Comparison of ENCODE assay signal across 9 mouse cellular contexts in the genomic region with DNA sequence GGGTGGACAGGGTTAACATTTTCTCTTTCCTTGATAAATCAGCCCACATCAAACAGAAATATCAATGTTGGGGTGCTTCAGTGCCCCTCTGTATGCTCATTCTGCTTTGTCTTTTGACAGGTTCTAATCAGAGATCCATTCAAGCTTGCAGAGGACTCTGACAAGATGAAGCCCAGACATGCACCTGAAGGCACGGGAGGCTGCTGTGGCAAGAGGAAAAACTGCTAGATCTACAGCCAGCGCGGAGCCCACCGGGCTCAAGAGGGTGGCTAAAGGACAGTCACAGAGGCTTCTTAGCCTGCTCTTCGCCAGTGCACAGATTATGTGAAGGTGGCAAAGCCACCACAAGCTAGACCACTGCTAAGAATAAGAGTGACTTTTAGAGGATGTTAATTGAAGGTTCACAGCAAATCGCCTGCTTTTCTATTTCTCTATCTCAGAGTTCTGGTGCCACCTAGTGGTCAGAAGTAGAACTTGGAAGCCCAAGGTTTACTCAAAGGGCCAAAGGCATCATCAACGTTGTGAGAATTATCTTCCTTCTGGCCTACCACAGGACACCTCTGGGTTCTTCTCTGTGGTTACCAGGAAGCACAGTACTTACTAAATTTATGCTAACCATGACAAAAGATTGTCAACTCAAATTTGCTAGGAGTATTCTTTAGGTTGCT. TPM values are rescaled to one million over a fixed set of nuclear protein-coding genes. Genes with fewer than 3 reads are reported as not detected.
A peak's percentile ranks its signal among the peaks of the same experiment; 100 is the strongest.
DNase-seq lines count a peak whose midpoint lies in the region; ATAC-seq and TF ChIP-seq lines count a peak whose summit lies in the region.
"Had no signal": no experiment of that assay in that cellular context is flagged by ENCODE, and none has a peak within 500 bp of the region (broad histone marks: within the 10 kb centered on the region; RNA-seq: fewer than 3 reads in every experiment).

No protein-coding gene starts in this region.

- no peak for TF ChIP-seq POLR2A in bone marrow, adult 2 months (IDR thresholded peaks at IDR 0.05; ENCODE audit: borderline replicate concordance, control insufficient read depth, low read depth, low read length)

- no peak overlapping the region for H3K9ac ChIP-seq in forebrain, embryonic 11.5 days (ENCODE audit: low read length)
- H3K9ac ChIP-seq: neural tube, embryonic 13.5 days had no signal

- TF ChIP-seq CTCF in bone marrow, adult 2 months (IDR thresholded peaks at IDR 0.05; ENCODE audit: control insufficient read depth, insufficient read depth, low read length), result peak; percentile 49

- WGBS in bone marrow, adult 2 months, result 55% methylated on average over 7 of the region's 7 CpGs
- 52% methylated on average over 7 of the region's 7 CpGs for WGBS in forebrain, embryonic 11.5 days

- H3K36me3 ChIP-seq in forebrain, embryonic 11.5 days (ENCODE audit: control insufficient read depth, insufficient read depth, low read length), result no peaks in the 10 kb centered on the region
- H3K36me3 ChIP-seq: neural tube, embryonic 13.5 days had no signal

- no peak for ATAC-seq in forebrain, embryonic 11.5 days (replicated peaks; ENCODE audit: low FRiP score)

- H3K4me2 ChIP-seq in forebrain, embryonic 11.5 days (ENCODE audit: low read depth, low read length, severe bottlenecking), result no peak overlapping the region
- H3K4me2 ChIP-seq: neural tube, embryonic 13.5 days had no signal

- no peaks in the 10 kb centered on the region for H3K27me3 ChIP-seq in forebrain, embryonic 11.5 days (ENCODE audit: control insufficient read depth, insufficient read depth, low read length)
- H3K27me3 ChIP-seq: neural tube, embryonic 13.5 days had no signal

- no peak overlapping the region for H3K27ac ChIP-seq in bone marrow, adult 2 months (ENCODE audit: control insufficient read depth, insufficient read depth, low read depth, low read length, poor library complexity)
- H3K27ac ChIP-seq in forebrain, embryonic 11.5 days (ENCODE audit: low read depth, low read length), result no peak overlapping the region
- H3K27ac ChIP-seq: neural tube, embryonic 13.5 days had no signal

- DNase-seq in urinary bladder, postnatal 14 days (ENCODE audit: low spot score), result peak; percentile 76
- no peak for DNase-seq in urinary bladder, adult 2 months (ENCODE audit: low spot score)
- DNase-seq in forebrain, embryonic 11.5 days (ENCODE audit: low spot score), result peak; percentile 57
- DNase-seq in induced T-regulatory cell, adult 2 months (ENCODE audit: low read depth), result peak; percentile 88
- peak; percentile 59 for DNase-seq in left cerebral cortex, postnatal 4 days
- DNase-seq in retina, adult 2 months (ENCODE audit: low read depth, low spot score), result peak; percentile 51
- DNase-seq in urinary bladder, postnatal 4 days (ENCODE audit: low spot score in 2 of 2), result peak; percentile 31 to 70

- H3K4me3 ChIP-seq in bone marrow, adult 2 months (replicated peaks; ENCODE audit: control insufficient read depth, low read depth, low read length), result no peak overlapping the region
- no peak overlapping the region for H3K4me3 ChIP-seq in forebrain, embryonic 11.5 days (ENCODE audit: low read depth, low read length)
- H3K4me3 ChIP-seq: neural tube, embryonic 13.5 days had no signal

- intact Hi-C loops in left cerebral cortex, postnatal 4 days (cut with DNase I), result loop anchor here (2.0 kb wide), 2 partner anchors 70 to 152 kb away; no protein-coding TSS in a partner anchor

- no peaks in the 10 kb centered on the region for H3K9me3 ChIP-seq in forebrain, embryonic 11.5 days (ENCODE audit: control insufficient read depth, low read length)
- H3K9me3 ChIP-seq: neural tube, embryonic 13.5 days had no signal

- H3K4me1 ChIP-seq in bone marrow, adult 2 months (ENCODE audit: control insufficient read depth, insufficient read depth, low read length), result no peaks in the 10 kb centered on the region
- H3K4me1 ChIP-seq in forebrain, embryonic 11.5 days (replicated peaks; ENCODE audit: control insufficient read depth, insufficient read depth, low read length), result no peaks in the 10 kb centered on the region
- H3K4me1 ChIP-seq: neural tube, embryonic 13.5 days had no signal

RNA-seq across cellular contexts. Expression of gene Cnnm2, which starts 20.9 kb away (rescaled TPM):
- polyA plus RNA-seq in urinary bladder, adult 2 months (2012; rRNA removed), result 11.6 and 11.9 TPM in 2 replicates
- polyA plus RNA-seq in bone marrow, adult 2 months (2011; ENCODE audit: insufficient read depth, insufficient read length, low replicate concordance, missing spikeins), result 5.7 and 10.5 TPM in 2 replicates
- polyA plus RNA-seq in forebrain, embryonic 11.5 days (2014; fragmentation: Nextera tagmentation; extraction: Ambion mirVana), result 3.2 and 3.8 TPM in 2 replicates
- 10 to 100 TPM; 17.2 to 18.6 TPM for total RNA-seq in left cerebral cortex, postnatal 4 days (2021)

RNA-seq across cellular contexts. Expression of gene As3mt, which starts 33.2 kb away (rescaled TPM):
- 21.9 and 25.0 TPM in 2 replicates for polyA plus RNA-seq in urinary bladder, adult 2 months (2012; rRNA removed)
- polyA plus RNA-seq in bone marrow, adult 2 months (2011; ENCODE audit: insufficient read depth, insufficient read length, low replicate concordance, missing spikeins), result 3.9 and 8.5 TPM in 2 replicates
- polyA plus RNA-seq in forebrain, embryonic 11.5 days (2014; fragmentation: Nextera tagmentation; extraction: Ambion mirVana), result 19.4 and 24.0 TPM in 2 replicates
- total RNA-seq in left cerebral cortex, postnatal 4 days (2021), result 10 to 100 TPM; 17.1 to 19.9 TPM

RNA-seq across cellular contexts. Expression of gene Borcs7, which starts 50.8 kb away (rescaled TPM):
- 11.8 and 12.8 TPM in 2 replicates for polyA plus RNA-seq in urinary bladder, adult 2 months (2012; rRNA removed)
- polyA plus RNA-seq in bone marrow, adult 2 months (2011; ENCODE audit: insufficient read depth, insufficient read length, low replicate concordance, missing spikeins), result 4.0 and 6.2 TPM in 2 replicates
- 11.3 and 12.6 TPM in 2 replicates for polyA plus RNA-seq in forebrain, embryonic 11.5 days (2014; fragmentation: Nextera tagmentation; extraction: Ambion mirVana)
- total RNA-seq in left cerebral cortex, postnatal 4 days (2021), result 10 to 100 TPM; 15.8 to 17.7 TPM
